Mouse (Mus musculus): ENCODE results near the gene Cxcl2.

The Cxcl2 gene

DNA sequence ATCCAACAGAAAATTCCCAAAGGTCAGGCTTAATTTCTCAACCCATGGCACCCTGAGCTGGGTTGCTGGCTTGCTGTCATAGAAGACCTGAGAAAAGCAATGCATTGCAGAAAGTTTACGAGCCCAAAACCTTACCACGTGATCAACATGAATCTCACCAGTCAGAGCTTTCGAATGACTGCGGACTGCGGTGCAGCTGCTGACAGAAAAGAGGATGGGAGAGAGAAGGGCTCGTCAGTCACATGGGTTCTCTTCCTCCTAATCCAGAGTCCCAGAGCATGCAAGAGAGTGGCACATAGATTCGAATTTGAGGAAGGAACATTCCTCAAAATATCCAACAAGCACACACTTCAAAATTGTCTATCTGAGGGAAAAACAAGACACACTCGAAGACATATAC, 9.4 kb upstream of the Cxcl2 start:
- DNase-seq (ENCODE audit: low spot score), result no peak

DNA sequence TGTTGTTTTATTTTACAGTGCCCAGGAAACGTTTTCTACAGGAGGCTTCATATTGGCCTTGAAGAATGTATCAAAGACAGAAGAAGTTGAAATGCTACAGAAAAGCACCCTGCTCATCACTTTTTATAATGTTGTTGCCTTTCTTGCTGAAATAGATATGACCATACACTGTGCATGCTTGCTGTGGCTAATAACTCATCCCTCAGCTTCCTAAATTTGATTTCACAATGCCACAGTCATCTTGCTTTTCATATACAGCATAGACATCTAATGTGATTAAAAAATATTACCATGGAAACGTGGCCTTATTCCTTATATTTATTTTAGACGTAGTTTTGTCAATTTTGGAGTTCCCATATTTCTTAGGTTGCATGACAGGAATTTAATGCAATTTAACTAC, 6.2 kb upstream of the Cxcl2 start:
- no peak for DNase-seq (ENCODE audit: low spot score)

DNA sequence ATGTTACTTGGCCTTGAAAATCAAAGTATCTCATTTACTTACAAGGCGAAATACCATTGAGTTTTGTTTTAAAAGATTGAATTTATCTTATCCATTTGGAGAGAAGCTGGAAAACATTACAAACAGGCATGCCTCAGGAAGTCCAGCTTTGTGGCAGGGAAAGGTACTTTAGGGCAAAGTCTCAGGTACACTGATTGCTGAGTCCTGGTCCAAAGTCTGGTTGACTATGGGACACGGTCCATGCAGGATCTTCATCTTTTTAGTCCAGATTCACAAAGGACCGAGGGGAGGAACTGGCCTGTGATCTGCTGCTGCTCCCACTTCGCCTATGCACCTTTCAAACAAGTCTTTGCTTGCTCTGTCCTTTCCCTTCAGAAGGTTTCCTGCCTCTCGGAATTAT, 4.4 kb upstream of the Cxcl2 start:
- DNase-seq (ENCODE audit: low spot score), result no peak

DNA sequence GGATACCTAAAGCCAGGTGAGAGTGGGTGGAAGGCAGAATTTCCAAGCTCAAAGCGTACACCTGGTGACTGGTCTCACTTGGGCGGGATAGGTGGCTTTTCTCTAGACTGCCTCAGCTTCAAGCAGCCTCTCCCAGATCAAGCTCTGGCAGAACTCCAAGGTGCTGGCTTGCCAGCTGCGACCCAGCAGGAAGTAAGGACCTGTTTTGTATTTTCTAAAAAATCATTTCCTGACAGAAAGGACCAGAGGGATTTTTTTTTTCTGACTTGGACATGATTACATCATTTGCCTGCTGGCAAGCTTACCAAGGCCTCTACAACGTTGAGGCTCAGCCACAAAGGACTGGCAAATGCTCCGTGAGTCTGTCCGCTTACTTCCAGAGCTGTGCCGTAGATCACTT, 3.5 kb upstream of the Cxcl2 start:
- DNase-seq (ENCODE audit: low spot score), result no peak

DNA sequence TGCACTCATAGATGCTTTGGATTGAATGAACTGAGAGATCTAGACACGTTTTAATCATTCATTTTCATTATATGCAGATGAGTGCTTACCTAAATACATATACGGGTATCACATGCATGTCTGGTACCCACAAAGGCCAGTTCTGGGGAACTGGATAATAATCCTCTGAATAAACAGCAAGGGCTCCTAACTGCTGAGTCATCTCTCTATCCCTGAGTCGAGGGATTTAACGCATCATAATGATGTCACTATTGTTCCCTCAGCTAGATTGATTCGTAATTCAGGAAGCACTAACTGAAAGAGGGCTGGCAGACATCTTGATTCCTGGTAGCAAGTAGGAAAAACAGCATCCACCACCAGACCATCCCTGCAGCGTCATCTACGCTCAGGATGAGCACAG, 3.0 kb upstream of the Cxcl2 start:
- no peak for DNase-seq (ENCODE audit: low spot score)

DNA sequence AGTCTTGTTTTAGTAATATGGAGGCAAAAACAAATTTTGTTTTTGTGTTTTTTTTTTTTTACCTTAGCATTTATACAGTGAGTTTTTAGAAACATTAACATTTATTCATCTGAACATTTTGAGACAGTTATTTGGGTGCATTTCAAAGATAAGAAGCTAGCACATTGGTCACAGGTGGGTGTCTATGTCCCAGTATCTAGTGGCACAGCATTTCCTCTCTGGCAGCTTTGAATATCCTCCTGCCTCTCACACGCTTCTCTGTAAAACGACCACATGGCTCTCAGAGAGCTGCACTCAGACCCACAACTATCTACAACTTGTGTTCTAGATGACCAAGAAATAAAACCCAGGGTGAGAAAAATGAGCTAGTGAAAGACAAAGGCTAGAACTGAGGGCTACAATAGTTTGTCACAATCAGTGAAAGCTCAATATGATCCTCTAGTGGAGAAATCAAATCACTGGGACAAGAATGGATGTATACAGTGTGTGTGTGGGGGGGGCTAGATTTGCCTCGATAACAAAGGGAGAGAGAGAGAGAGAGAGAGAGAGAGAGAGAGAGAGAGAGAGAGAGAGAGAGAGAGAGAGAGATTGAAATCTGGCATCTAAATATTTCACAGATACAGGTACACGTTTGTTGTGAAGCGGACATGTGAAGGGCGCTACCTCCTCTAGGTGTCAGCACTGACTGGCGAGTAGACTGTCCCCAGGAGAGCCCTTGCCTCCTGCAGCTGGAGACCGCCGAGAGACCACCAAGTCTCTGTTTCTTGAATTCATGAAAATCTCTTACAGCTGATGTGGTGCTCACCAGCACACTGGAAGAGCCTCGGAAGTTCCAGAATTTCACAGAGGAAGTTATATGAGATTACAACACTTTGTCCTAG, 1.1 kb upstream of the Cxcl2 start:
- DNase-seq (ENCODE audit: low spot score), result no peak

DNA sequence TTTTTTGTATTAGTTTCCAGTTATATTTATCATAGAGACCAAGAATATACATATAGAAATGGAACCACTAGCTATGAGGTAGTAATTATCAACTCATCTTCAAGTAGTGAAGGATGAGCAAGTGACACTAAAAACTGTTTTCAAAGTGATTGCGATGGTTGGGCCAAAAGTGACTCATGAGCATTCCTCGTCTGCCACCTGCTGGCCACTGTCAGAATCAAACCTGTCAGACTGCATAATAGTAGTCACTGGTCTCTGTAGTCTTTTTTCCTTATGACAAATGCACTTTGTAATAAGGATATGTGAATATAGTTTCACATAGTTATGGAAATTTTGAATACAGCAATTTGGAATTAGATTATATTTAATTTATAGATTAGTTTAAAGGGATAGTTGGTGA, 5.3 kb downstream of the Cxcl2 start:
- DNase-seq (ENCODE audit: low spot score), result peak; percentile 34

DNA sequence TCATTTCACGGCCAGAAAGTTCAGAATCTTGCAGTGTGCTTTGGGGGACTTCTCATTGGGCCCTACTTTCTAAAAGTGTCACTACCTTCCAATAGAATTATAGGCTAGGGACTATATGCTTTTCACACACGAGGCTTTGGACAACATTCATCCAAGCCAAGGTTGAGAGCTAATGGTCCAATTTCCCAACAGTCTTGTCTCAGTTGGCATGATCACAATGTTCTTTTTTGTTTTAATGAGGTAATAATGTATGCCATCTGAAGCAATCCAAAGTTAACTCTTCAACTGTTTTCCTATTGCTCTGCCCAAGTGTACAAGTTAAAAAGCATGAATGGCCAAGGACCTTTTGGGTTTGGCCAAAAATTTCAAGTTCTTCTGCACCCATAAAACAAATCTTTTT, 15.8 kb downstream of the Cxcl2 start:
- DNase-seq (ENCODE audit: low spot score), result no peak

DNA sequence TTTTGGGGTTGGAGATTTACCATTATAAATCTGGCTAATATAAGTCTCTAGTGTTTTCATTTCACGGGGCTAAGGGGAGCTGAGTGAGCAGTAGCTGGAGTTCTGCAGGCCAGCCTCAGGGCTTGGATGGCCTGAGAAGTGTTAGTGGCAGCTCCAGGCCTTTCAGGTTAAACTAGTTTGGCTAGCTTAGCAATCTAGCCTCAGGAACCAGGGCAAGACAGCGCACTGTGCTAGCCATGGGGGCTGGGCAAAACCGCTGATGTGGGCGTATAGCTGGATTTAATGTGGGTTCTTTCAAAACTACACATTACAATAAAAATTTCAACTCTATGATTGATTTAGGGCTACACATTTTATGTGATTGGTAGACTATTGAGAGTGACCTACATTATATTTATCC, 19.3 kb downstream of the Cxcl2 start:
- DNase-seq (ENCODE audit: low spot score), result no peak

DNA sequence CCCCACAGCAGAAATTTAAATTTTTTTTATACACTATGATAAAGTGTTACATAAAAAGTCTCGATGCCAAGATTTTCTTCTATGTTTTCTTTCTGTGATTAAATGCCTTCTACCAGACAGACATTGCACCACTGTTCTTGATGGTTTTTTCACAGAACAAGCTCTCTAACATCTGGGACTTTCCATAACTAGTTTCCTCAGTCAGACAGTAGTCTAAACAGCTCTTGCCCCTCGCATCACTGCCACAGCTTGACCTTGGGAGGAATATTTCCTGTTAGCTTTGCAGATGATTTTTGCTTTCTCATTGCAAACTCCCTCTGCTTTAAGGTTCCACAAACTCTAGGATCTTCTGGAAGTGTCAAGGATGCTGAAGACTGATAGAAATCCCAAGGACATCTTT, 26.9 kb downstream of the Cxcl2 start:
- DNase-seq (ENCODE audit: low spot score), result no peak

DNA sequence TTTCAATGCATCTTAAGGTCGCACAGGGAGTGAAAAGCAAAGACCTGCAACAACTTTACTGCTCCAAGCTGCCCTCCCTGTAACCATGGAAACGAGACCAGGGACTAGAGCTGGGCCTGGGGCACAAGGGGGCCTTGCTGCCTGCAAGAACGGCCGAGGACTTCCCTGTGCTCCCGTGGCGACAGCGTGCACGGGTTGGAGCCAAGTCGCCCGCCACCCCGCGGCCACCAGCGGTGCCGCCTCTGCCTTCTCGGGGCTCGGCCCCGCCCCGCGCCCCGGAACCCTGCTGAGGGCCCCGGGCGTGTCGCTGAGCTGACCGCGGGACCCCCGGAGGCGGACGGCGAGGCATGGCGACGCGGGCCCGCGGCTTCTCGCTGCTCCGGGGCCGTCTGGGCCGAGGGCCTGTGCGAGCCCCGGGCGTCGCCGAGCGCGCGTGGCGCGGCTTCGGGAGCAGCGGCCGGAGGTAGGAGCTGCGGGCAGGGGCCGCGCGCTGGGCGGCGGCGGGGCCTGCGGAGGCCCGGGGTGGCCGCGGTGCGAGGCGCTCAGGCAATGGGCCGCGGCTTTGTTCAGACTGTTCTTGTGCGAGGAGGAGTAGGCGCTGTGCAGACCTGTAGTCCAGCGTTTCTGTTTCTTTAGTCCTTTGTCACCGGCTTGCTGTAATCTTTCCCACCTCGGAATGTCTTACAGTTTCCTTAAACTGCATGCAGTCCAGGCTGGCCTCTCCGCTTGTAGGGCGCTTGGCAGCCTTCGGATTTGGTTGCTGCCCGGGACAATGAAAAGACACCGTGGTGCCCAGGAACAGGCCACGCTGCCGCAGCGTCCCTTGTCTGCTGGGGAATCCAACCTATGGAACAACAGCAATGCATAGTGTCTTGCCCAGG, 27.5 kb downstream of the Cxcl2 start, which contains the start of gene Mthfd2l:
Mthfd2l (plus strand) TSS at position 147 of the 881 bp plus-strand sequence.
- DNase-seq (ENCODE audit: low spot score), result peak; percentile 36

DNA sequence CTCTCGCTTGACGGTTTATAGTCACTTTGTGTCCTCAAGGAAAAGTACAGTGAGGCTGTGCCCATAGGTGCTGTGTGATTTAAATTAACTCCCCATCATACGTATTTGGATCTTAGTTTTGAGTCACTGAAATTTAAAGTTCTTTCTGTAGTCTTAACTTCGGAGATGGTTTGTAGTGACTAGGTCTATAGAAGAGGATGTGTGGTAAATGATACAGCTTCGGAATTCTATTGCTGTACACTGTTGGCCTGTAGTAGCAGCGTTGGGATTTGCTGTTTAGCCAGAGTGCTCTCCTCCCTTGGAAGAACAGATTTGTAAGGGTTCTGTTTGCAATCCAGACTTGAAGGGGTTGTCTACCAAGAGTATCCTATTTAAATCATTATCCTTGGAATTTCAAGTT, 28.2 kb downstream of the Cxcl2 start:
- no peak for DNase-seq (ENCODE audit: low spot score)

DNA sequence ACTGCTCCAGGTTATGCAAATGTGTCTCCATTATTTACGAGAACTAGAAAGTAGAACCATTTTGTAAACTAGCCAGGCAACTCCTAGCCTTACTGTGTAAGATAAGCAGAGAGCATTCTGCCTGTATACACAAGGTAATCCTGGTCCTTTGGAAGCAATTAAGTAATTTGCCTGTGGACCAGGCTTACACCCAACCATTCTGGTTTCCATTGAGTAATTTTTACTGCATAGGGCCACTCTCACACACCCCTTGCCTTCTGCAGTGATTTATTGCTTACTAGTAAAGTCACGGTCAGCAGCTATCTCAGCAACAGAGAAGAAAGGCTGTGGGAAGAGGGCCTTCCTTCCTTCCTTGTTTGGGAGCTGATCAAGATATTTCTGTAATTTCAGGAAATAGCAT, 33.0 kb downstream of the Cxcl2 start:
- no peak for DNase-seq (ENCODE audit: low spot score)

DNA sequence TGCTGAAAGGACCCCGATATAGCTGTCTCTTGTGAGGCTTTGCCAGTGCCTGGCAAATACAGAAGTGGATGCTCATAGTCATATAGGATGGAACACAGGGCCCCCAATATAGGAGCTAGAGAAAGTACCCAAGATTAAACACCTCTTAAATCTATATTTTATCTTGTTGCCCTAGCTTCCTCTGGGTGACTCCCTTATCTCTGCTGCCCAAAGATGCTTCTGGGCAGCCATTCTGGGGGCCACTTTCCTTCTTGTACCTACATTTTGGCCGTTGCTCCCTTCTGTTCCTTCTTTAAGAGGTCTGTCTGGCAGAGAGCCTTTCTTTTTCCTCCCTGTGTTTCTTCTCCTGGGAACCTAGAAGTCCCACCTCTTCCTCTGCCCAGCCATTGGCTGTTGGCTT, 41.8 kb downstream of the Cxcl2 start:
- DNase-seq (ENCODE audit: low spot score), result no peak

DNA sequence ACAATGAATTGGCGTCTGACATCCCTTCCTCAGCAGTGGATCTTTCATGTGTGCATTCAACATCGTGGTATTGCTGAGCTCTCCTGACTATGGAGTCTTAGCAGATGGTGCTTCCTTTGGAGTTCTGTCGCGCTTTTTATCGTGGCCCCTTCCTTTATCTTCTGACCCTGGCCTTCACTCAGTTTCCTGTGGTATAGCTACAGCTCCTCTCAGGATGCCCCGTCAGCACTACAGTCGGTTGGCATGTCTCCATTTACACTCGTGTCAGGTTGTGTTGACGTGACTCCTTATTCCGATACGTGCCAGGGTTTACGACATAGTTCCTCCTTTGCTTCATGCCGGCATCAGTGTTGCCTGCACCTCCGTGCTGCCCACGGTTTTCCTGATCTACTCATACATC, 45.8 kb downstream of the Cxcl2 start:
- no peak for DNase-seq (ENCODE audit: low spot score)

DNA sequence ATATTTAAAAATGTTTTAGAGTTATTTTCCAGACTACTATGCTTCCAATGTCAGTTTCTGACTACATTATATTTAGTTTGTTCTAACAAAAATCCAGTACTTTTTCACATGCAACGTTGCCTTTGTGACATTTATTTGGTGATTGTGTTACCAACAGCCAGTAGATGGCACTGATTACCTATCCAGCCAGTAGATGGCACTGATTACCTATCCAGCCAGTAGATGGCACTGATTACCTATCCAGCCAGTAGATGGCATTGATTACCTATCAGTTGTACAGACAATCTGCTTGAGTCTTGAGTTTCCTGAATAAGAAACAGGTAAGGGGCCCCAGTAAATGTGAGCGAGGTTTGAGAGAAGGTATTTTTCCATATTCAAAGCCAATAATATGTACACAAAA, 47.8 kb downstream of the Cxcl2 start:
- peak; percentile 55 for DNase-seq (ENCODE audit: low spot score)

DNA sequence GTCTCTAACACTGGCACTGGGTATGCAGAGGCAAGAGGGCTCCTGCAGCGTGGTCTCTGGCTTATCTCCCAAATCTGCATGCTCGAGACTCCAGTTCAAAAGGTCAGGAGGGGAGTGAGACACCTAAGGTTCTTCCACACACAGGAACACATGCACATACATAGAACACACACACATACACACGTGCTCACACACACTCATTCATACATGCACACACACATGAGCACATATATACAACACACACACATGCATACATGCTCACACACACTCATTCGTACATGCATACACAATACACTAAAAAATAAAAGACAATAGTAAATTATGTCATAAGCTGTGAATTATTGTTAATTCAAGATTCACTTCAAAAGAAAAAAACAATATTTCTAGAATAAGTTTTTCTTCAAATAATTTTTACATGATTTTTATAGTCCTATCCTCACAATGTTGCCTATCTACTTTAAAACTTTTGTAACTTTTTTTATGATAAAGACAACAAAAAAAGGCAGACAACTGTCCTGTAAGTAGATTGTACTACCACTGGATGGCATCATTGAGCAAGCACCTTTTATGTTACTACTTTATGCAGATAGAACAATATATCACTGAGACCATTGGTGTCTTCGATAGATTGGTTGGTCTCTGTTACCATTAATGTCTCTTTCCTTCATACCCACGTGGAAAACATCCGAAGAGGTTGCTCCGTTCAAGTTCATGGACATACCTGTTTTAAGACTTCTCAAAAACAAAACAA, 49.2 kb downstream of the Cxcl2 start:
- no peak for DNase-seq (ENCODE audit: low spot score)

All from left cerebral cortex, adult 11 months (tissue).